In the genomic region with DNA sequence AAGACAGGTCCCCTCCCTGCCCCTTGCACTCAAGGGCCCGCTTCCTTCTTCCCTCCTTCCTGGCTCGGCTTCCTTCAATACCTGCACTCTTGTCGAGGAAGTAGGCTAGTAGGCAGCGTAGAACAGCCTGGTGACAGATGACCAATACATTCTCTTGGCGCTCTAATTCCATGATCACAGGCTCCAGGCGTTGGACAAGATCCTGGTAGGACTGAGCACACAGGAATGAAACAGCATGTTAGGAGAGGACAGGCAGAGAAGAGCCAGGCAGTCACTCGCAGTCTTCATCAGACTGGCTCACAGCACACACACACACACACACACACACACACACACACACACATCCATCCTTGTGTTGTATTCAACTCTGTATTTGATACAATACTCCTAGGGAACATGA, we compare ENCODE assay signal across 24 mouse cellular contexts.
"Had no signal": no experiment of that assay in that cellular context is flagged by ENCODE, and none has a peak within 500 bp of the region (broad histone marks: within the 10 kb centered on the region; RNA-seq: fewer than 3 reads in every experiment).

No protein-coding gene starts in this region.

- H3K4me3 ChIP-seq: layer of hippocampus, adult 2 months; limb, embryonic 10.5 days; limb, embryonic 13.5 days; liver, embryonic 12.5 days; liver, embryonic 15.5 days; lung, embryonic 15.5 days; megakaryocyte, embryonic 14.5 days; midbrain, embryonic 10.5 days; midbrain, embryonic 13.5 days; myocyte; neural tube, embryonic 13.5 days; stomach, embryonic 15.5 days had no signal

- H3K27ac ChIP-seq: kidney, postnatal 0 days; layer of hippocampus, adult 2 months; limb, embryonic 10.5 days; limb, embryonic 13.5 days; liver, embryonic 12.5 days; liver, embryonic 15.5 days; lung, embryonic 15.5 days; midbrain, embryonic 10.5 days; midbrain, embryonic 13.5 days; neural tube, embryonic 13.5 days; stomach, embryonic 15.5 days had no signal

- H3K4me1 ChIP-seq: limb, embryonic 10.5 days; limb, embryonic 13.5 days; liver, embryonic 12.5 days; lung, embryonic 15.5 days; midbrain, embryonic 10.5 days; midbrain, embryonic 13.5 days; neural tube, embryonic 13.5 days; stomach, embryonic 15.5 days had no signal

- DNase-seq: kidney, postnatal 25 days; layer of hippocampus, adult 9-11 months; liver; lung, adult 18-20 months; lung, postnatal 10 days; lung, postnatal 36 days; retina, postnatal 1 day; right cerebral cortex, postnatal 25 days; spleen, adult 18-20 months; thymus, postnatal 25 days had no signal

- ATAC-seq: liver, embryonic 12.5 days; midbrain, embryonic 13.5 days; midbrain, embryonic 16.5 days had no signal

- H3K27me3 ChIP-seq: limb, embryonic 13.5 days; liver, embryonic 12.5 days; liver, embryonic 15.5 days; lung, embryonic 15.5 days; megakaryocyte, embryonic 14.5 days; midbrain, embryonic 13.5 days; neural tube, embryonic 13.5 days; stomach, embryonic 15.5 days had no signal

- H3K9me3 ChIP-seq: limb, embryonic 10.5 days; limb, embryonic 13.5 days; liver, embryonic 12.5 days; liver, embryonic 15.5 days; lung, embryonic 15.5 days; megakaryocyte, embryonic 14.5 days; midbrain, embryonic 10.5 days; midbrain, embryonic 13.5 days; neural tube, embryonic 13.5 days; stomach, embryonic 15.5 days had no signal
